Mouse (Mus musculus): ENCODE measurements at regions not wholly inside any gene's neighbourhood (a gene's known extent, or its start where the extent isn't known, plus 50 kb on each side); places are given as distances from the start of the nearest gene placed in this dataset.

- TF ChIP-seq CTCF (IDR thresholded peaks at IDR 0.05; ENCODE audit: extremely low read depth, insufficient read length, insufficient replicate concordance, low read depth, low read length): no peak
- no peak for TF ChIP-seq POLR2A (IDR thresholded peaks at IDR 0.05; ENCODE audit: low read depth, low read length)
These were observed 315.9 kb upstream of the Adgrl2 start for GRCm38 (mm10) chr3:149306291-149306690.
